Mouse (Mus musculus): ENCODE data around the gene Ptn. TPM values are rescaled to one million over a fixed set of nuclear protein-coding genes. Genes with fewer than 3 reads are reported as not detected.

Gene Ptn
- polyA plus RNA-seq, 1 experiment from 2014 or later = 532 TPM

GRCm38 (mm10) chr6:36782481-36782880, 27.5 kb downstream of the Ptn start:
- H3K9me3 ChIP-seq (replicated peaks; ENCODE audit: control insufficient read depth, low read length) = no peaks in the 10 kb centered on the region
- no peak overlapping the region for H3K4me3 ChIP-seq (ENCODE audit: low read depth, low read length)
- H3K27me3 ChIP-seq (replicated peaks; ENCODE audit: control insufficient read depth, insufficient read depth, low read length) = no peaks in the 10 kb centered on the region
- WGBS = 83% methylated on average over 4 of the region's 4 CpGs
- H3K9ac ChIP-seq (ENCODE audit: low read length) = no peak overlapping the region
- DNase-seq (ENCODE audit: low spot score) (no peak), ATAC-seq (no peak)
- H3K27ac ChIP-seq (ENCODE audit: low read depth, low read length) = no peak overlapping the region
- no peak overlapping the region for H3K4me2 ChIP-seq (ENCODE audit: low read length)
- no peaks in the 10 kb centered on the region for H3K36me3 ChIP-seq (ENCODE audit: control insufficient read depth, insufficient read depth, low read length)
- peaks cover 34% of the 10 kb centered on the region for H3K4me1 ChIP-seq (ENCODE audit: control insufficient read depth, insufficient read depth, low read length)

- WGBS = 5% methylated on average over 7 of the region's 7 CpGs
- ATAC-seq (peak; percentile 91), DNase-seq (ENCODE audit: low spot score) (peak; percentile 96)
- Histone ChIP-seq H3K4me3 (ENCODE audit: low read depth, low read length) (no peak overlapping the region), H3K27me3 (replicated peaks; ENCODE audit: control insufficient read depth, insufficient read depth, low read length) (no peaks in the 10 kb centered on the region), H3K4me1 (ENCODE audit: control insufficient read depth, insufficient read depth, low read length) (peaks cover 58% of the 10 kb centered on the region), H3K9ac (ENCODE audit: low read length) (no peak overlapping the region), H3K36me3 (ENCODE audit: control insufficient read depth, insufficient read depth, low read length) (no peaks in the 10 kb centered on the region), H3K9me3 (replicated peaks; ENCODE audit: control insufficient read depth, low read length) (no peaks in the 10 kb centered on the region), H3K4me2 (ENCODE audit: low read length) (no peak overlapping the region; the same call in 1 of the 2 replicates), H3K27ac (ENCODE audit: low read depth, low read length) (peak overlapping the region; percentile 83)
Observed at GRCm38 (mm10) chr6:36777567-36778337, 32.3 kb downstream of the Ptn start.

GRCm38 (mm10) chr6:36777039-36777438, 33.0 kb downstream of the Ptn start:
- no peak overlapping the region for H3K4me3 ChIP-seq (ENCODE audit: low read depth, low read length)
- H3K36me3 ChIP-seq (ENCODE audit: control insufficient read depth, insufficient read depth, low read length) = no peaks in the 10 kb centered on the region
- H3K27me3 ChIP-seq (replicated peaks; ENCODE audit: control insufficient read depth, insufficient read depth, low read length) = no peaks in the 10 kb centered on the region
- peaks cover 55% of the 10 kb centered on the region for H3K4me1 ChIP-seq (ENCODE audit: control insufficient read depth, insufficient read depth, low read length)
- ATAC-seq = peak; percentile 8; the same call in 1 of the 2 replicates
- H3K27ac ChIP-seq (ENCODE audit: low read depth, low read length) = peak overlapping the region; percentile 83
- no peak overlapping the region for H3K4me2 ChIP-seq (ENCODE audit: low read length)
- no peak overlapping the region for H3K9ac ChIP-seq (ENCODE audit: low read length)
- WGBS = 15% methylated on average over 2 of the region's 2 CpGs
- DNase-seq (ENCODE audit: low spot score) = peak; percentile 79
- no peaks in the 10 kb centered on the region for H3K9me3 ChIP-seq (replicated peaks; ENCODE audit: control insufficient read depth, low read length)

GRCm38 (mm10) chr6:36775647-36776360, 34.2 kb downstream of the Ptn start:
- peaks cover 57% of the 10 kb centered on the region for H3K4me1 ChIP-seq (ENCODE audit: control insufficient read depth, insufficient read depth, low read length)
- peak; percentile 40 for ATAC-seq
- 6% methylated on average over 10 of the region's 10 CpGs for WGBS
- no peak overlapping the region for H3K4me3 ChIP-seq (ENCODE audit: low read depth, low read length)
- H3K36me3 ChIP-seq (ENCODE audit: control insufficient read depth, insufficient read depth, low read length) = peaks cover 4% of the 10 kb centered on the region
- H3K4me2 ChIP-seq (ENCODE audit: low read length) = peak overlapping the region; percentile 2; the same call in 1 of the 2 replicates
- DNase-seq (ENCODE audit: low spot score) = peak; percentile 64
- no peaks in the 10 kb centered on the region for H3K9me3 ChIP-seq (replicated peaks; ENCODE audit: control insufficient read depth, low read length)
- H3K27me3 ChIP-seq (replicated peaks; ENCODE audit: control insufficient read depth, insufficient read depth, low read length) = no peaks in the 10 kb centered on the region
- peak overlapping the region; percentile 83 for H3K27ac ChIP-seq (ENCODE audit: low read depth, low read length)
- no peak overlapping the region; the same call in 1 of the 2 replicates for H3K9ac ChIP-seq (ENCODE audit: low read length)

GRCm38 (mm10) chr6:36772541-36772940, 37.5 kb downstream of the Ptn start:
- Histone ChIP-seq H3K9me3 (replicated peaks; ENCODE audit: control insufficient read depth, low read length) (no peaks in the 10 kb centered on the region), H3K27ac (ENCODE audit: low read depth, low read length) (no peak overlapping the region), H3K9ac (ENCODE audit: low read length) (no peak overlapping the region), H3K4me3 (ENCODE audit: low read depth, low read length) (no peak overlapping the region), H3K4me1 (ENCODE audit: control insufficient read depth, insufficient read depth, low read length) (peaks cover 39% of the 10 kb centered on the region), H3K27me3 (replicated peaks; ENCODE audit: control insufficient read depth, insufficient read depth, low read length) (no peaks in the 10 kb centered on the region), H3K4me2 (ENCODE audit: low read length) (no peak overlapping the region), H3K36me3 (ENCODE audit: control insufficient read depth, insufficient read depth, low read length) (peaks cover 4% of the 10 kb centered on the region)
- ATAC-seq (no peak), DNase-seq (ENCODE audit: low spot score) (no peak)
- WGBS = 44% methylated on average over 2 of the region's 2 CpGs

- 37% methylated on average over 3 of the region's 3 CpGs for WGBS
- ATAC-seq = no peak
Observed at GRCm38 (mm10) chr6:36769012-36769411, 41.0 kb downstream of the Ptn start.

GRCm38 (mm10) chr6:36766941-36767340, 43.1 kb downstream of the Ptn start:
- no peak for ATAC-seq
- Histone ChIP-seq H3K4me1 (ENCODE audit: control insufficient read depth, insufficient read depth, low read length) (0 out of 2 replicates have a peak, but pooled peaks cover 2% of the 10 kb centered on the region), H3K9me3 (replicated peaks; ENCODE audit: control insufficient read depth, low read length) (no peaks in the 10 kb centered on the region), H3K36me3 (ENCODE audit: control insufficient read depth, insufficient read depth, low read length) (peaks cover 13% of the 10 kb centered on the region), H3K4me3 (ENCODE audit: low read depth, low read length) (no peak overlapping the region), H3K27me3 (replicated peaks; ENCODE audit: control insufficient read depth, insufficient read depth, low read length) (no peaks in the 10 kb centered on the region), H3K27ac (ENCODE audit: low read depth, low read length) (no peak overlapping the region), H3K4me2 (ENCODE audit: low read length) (no peak overlapping the region), H3K9ac (ENCODE audit: low read length) (no peak overlapping the region)
- WGBS = 89% methylated on average over 3 of the region's 3 CpGs
- no peak for DNase-seq (ENCODE audit: low spot score)

More at GRCm38 (mm10) chr6:36769012-36769411, 41.0 kb downstream of the Ptn start:
- H3K9me3 ChIP-seq (replicated peaks; ENCODE audit: control insufficient read depth, low read length) = no peaks in the 10 kb centered on the region
- H3K4me1 ChIP-seq (ENCODE audit: control insufficient read depth, insufficient read depth, low read length) = peaks cover 5% of the 10 kb centered on the region
- no peak overlapping the region for H3K9ac ChIP-seq (ENCODE audit: low read length)
- no peak overlapping the region for H3K4me2 ChIP-seq (ENCODE audit: low read length)
- H3K4me3 ChIP-seq (ENCODE audit: low read depth, low read length) = no peak overlapping the region
- peaks cover 14% of the 10 kb centered on the region for H3K36me3 ChIP-seq (ENCODE audit: control insufficient read depth, insufficient read depth, low read length)
- DNase-seq (ENCODE audit: low spot score) = no peak
- H3K27me3 ChIP-seq (replicated peaks; ENCODE audit: control insufficient read depth, insufficient read depth, low read length) = no peaks in the 10 kb centered on the region
- H3K27ac ChIP-seq (ENCODE audit: low read depth, low read length) = no peak overlapping the region

- ATAC-seq (peak; percentile 93), DNase-seq (ENCODE audit: low spot score) (peak; percentile 86)
- Histone ChIP-seq H3K4me1 (ENCODE audit: control insufficient read depth, insufficient read depth, low read length) (peaks cover 11% of the 10 kb centered on the region), H3K4me3 (ENCODE audit: low read depth, low read length) (no peak overlapping the region), H3K9ac (ENCODE audit: low read length) (no peak overlapping the region), H3K9me3 (replicated peaks; ENCODE audit: control insufficient read depth, low read length) (no peaks in the 10 kb centered on the region), H3K36me3 (ENCODE audit: control insufficient read depth, insufficient read depth, low read length) (no peaks in the 10 kb centered on the region; the same call in 1 of the 2 replicates), H3K27ac (ENCODE audit: low read depth, low read length) (peak overlapping the region; percentile 48), H3K27me3 (replicated peaks; ENCODE audit: control insufficient read depth, insufficient read depth, low read length) (no peaks in the 10 kb centered on the region), H3K4me2 (ENCODE audit: low read length) (no peak overlapping the region)
- WGBS = 12% methylated on average over 10 of the region's 10 CpGs
Observed at GRCm38 (mm10) chr6:36755001-36755885, 54.8 kb downstream of the Ptn start.
